Mouse (Mus musculus): ENCODE measurements at regions not wholly inside any gene's neighbourhood (a gene's known extent, or its start where the extent isn't known, plus 50 kb on each side); places are given as distances from the start of the nearest gene placed in this dataset.

DNA sequence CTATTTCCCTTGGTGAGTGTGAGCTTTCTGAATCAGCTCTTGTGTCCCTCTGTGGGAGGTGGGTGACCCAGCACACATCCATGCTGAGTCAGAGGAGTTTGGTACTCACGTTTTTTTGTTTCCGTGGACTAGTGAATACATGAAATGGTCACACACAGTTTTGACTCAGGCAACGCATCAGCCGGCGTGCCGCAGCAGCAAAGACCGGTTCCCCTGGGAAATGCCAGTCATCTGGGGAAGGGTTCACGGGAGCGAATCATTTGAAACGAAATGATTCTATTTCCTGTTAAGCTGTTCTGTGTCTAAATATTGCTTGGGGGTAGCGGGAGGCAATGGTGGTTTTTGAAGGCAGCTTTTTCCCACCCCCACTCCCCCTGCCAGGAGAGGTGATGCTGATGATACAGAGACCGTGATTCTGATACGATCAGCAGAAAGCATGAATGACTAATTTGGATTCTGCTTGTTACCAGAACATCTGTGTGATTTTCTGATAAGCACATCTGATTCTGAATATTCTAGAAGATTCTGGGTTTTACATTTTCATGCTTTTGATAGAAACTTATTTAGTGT lies 223.5 kb downstream of the Klf5 start:
- TF ChIP-seq FLI1 (IDR thresholded peaks at IDR 0.05; ENCODE audit: low read length) (no peak), GATA1 (IDR thresholded peaks at IDR 0.05; ENCODE audit: borderline replicate concordance, low read length) (no peak)

All from megakaryocyte, embryonic 14.5 days (primary cell).